Mouse (Mus musculus) embryonic stem cell, embryonic (primary cell): ENCODE data around the gene Tsga10ip.

Experiments used
- CTCF ChIA-PET, 4 experiments: fragments of 300-600 bp in 2 of 4; fragments of 350-600 bp in 2 of 4; sonication (Branson Sonifier 250); formaldehyde crosslinking; loops; one replicate each; lab custom pipeline; 2022; ENCODE audit warnings: inconsistent platforms in 2 of 4; lab: Charles Lee
- POLR2A ChIA-PET, 4 experiments: fragments of 300-600 bp in 2 of 4; fragments of 350-600 bp in 2 of 4; sonication (Branson Sonifier 250); formaldehyde crosslinking; loops; one replicate each; lab custom pipeline; 2022; ENCODE audit warnings: antibody characterized with exemption in 4 of 4, inconsistent platforms in 1 of 4; lab: Charles Lee

Tsga10ip gene

DNA sequence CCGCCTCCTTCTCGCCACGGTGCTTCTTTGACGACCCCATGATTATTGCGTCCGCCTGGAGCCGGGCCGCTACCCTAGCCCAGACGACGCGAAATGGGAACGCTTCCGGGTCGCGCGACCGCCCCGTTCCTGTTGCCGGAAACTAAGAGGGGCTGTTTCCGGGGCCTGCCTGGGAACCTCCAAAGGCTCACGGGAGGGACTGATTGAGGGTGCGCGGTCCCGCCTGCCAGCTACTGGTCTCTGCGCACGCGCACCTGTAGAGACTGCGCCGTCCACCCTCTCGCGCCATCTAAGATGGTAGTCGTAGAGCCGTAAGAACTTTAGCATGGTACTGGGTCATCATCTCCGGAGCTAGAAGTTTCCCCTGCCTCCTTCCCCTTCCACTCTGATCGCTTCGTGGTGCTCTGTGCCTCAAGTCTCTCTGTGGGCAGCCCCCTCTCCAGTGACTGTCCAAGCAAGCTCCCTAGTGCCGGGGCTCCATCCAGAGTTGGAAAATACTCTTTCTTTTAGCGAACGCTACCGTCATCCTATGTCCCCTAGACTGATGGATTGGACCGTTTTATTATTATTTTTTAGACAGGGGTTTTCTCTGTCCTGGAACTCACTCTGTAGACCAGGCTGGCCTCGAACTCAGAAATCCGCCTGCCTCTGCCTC, 13.6 kb downstream of the Tsga10ip start, which contains the start of gene Sart1:
Gene Sart1 (minus strand): TSS at position 116 of the 655 bp plus-strand sequence.
- ChIA-PET CTCF (interaction anchor here in 3 of 4 experiments (0.5 to 2.8 kb wide), 9 partner anchors 12 to 372 kb away, joined by 3 to 20 read pairs (median 5); partner anchors contain the start of genes Banf1 (in 1 of the 3) and Eif1ad (in 1 of the 3)), POLR2A (interaction anchor here (0.5 to 5.0 kb wide), 61 partner anchors 9 to 519 kb away, joined by 3 to 48 read pairs (median 4); partner anchors contain the start of genes Banf1 (in 3 of the 4), Drap1 (in 3 of the 4), Eif1ad (in 3 of the 4) and Mus81 (in 3 of the 4))

DNA sequence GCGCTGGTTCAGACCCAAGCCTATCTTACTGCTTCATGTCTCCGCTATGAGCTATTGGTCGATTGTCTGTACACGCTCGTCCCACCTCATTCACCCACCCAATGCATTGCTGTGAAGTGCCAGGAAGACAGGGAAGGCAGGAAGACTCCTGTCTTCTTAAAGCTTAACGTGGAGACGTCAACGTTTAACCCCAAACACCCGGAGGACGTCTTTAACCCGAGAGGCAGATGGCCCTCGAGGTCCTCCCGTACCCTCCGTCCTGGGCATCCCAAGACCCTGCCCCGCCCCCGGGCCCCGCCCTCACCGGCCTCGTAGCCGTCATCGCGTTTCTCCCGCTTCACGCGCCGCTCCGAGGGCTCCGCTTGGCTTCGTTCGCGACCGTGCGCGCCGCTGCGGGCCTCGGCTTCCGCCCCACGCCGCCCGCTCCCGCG, 14.3 kb downstream of the Tsga10ip start:
- ChIA-PET CTCF (interaction anchor here in 3 of 4 experiments (0.5 to 2.8 kb wide), 9 partner anchors 11 to 372 kb away, joined by 3 to 20 read pairs (median 3); partner anchors contain the start of genes Banf1 (in 1 of the 3) and Eif1ad (in 1 of the 3)), POLR2A (interaction anchor here (0.6 to 5.0 kb wide), 53 partner anchors 8 to 458 kb away, joined by 3 to 48 read pairs (median 4); partner anchors contain the start of genes Drap1 (in 4 of the 4), Banf1 (in 3 of the 4), Eif1ad (in 3 of the 4) and Sf3b2 (in 3 of the 4))

DNA sequence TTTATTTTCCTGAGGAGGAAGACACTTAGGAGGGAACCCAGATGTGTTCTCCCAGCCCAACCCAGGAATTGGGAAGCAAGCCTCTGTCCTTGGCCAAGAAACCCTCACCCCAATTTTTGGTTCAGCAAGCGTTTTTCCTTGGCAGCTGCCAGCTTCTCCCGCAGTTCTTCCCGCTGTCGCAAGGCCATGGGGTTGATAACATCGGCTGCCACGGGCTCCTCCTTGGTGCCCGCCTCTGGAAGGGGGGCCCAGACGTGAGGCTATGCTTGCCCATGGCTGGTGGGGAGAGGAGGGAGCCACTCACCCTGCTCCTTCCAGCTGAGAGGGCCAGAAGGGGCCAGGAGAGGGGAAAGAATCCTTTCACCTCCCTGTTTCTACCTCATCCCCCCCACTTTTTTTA, 17.6 kb downstream of the Tsga10ip start:
- CTCF ChIA-PET = interaction anchor here in 1 of 4 experiments (1.4 kb wide), 1 partner anchor 14 kb away, joined by 3 read pairs; no protein-coding TSS in a partner anchor
- POLR2A ChIA-PET = interaction anchor here in 2 of 4 experiments (0.8 to 4.9 kb wide), 8 partner anchors 10 to 73 kb away, joined by 3 to 37 read pairs (median 7); partner anchors contain the start of genes Banf1 (in 2 of the 2), Eif1ad (in 2 of the 2) and Ccdc85b (in 1 of the 2)

DNA sequence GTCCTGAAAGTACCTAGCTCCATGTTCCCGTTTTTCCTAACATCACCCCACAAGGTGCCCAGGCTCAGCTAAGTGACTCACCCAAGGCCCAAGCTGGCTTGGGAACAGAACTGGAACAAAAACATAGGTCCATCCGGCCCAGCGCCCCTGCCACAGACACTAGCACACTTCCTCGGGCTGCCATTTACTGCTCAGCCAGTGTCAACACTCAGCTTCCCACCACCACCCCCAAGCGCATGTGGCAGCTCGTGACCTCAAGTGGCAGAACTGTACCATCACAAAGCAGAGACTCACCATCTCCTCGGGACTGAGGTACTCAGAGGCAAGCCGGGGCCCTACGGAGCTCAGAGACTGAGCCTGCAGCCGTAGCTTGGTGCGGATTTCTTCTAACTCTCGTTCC, 19.0 kb downstream of the Tsga10ip start:
- ChIA-PET POLR2A (interaction anchor here in 3 of 4 experiments (0.7 to 4.9 kb wide), 19 partner anchors 8 to 106 kb away, joined by 3 to 37 read pairs (median 5); partner anchors contain the start of genes Eif1ad (in 3 of the 3), Banf1 (in 2 of the 3), Mus81 (in 2 of the 3) and AI837181 (in 1 of the 3)), CTCF (interaction anchor here (1.0 to 1.6 kb wide), 5 partner anchors 9 to 81 kb away, joined by 3 to 5 read pairs (median 3); no protein-coding TSS in a partner anchor)

DNA sequence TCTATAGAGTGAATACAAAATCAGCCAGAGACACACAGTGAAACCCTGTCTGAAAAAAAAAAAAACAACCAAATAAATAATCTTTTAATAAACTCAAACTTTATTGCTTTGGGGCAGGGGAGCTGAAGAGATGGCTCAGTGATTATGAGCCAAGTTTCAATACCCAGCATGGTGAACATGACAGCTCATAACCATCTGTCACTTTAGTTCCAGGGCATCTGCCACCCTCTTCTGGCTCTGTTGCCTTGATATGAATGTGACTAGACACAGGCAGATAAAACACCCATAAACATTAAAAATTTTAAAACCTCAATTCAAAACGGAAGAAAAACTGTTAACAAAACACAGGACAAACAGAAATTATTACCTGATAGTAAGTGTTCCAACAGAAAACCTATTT, 24.9 kb downstream of the Tsga10ip start:
- POLR2A ChIA-PET = interaction anchor here (0.6 to 4.4 kb wide), 16 partner anchors 7 to 110 kb away, joined by 3 to 37 read pairs (median 3); partner anchors contain the start of genes Banf1 (in 2 of the 4), Eif1ad (in 2 of the 4), Mus81 (in 1 of the 4) and Sart1 (in 1 of the 4)
- CTCF ChIA-PET = interaction anchor here in 3 of 4 experiments (0.5 to 1.4 kb wide), 5 partner anchors 10 to 46 kb away, joined by 3 to 6 read pairs (median 4); partner anchors contain the start of gene Sart1 (in 1 of the 3)

DNA sequence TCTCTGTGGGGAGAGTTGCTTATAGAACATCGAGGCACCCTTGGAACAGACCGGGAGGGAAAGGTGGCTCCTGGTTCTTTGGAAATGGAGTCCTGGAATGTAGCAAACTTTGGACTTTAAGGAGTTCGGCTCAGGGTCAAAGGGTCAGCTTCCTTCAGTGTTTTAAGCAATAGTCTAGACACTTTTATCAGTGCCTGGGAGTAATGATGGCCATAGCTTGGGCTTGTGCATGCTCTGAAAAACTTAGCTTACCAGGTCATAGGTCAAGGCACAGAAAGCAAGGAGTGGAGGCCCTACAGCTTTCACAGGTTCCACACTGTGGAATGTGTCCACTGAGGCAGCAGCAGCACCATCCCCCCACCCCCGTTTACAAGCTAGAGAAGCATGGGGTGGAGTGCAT, 27.6 kb downstream of the Tsga10ip start:
- POLR2A ChIA-PET = interaction anchor here in 3 of 4 experiments (0.6 to 4.4 kb wide), 19 partner anchors 8 to 508 kb away, joined by 3 to 37 read pairs (median 5); partner anchors contain the start of genes Sart1 (in 3 of the 3), Banf1 (in 2 of the 3), Eif1ad (in 2 of the 3) and Sf3b2 (in 2 of the 3)

DNA sequence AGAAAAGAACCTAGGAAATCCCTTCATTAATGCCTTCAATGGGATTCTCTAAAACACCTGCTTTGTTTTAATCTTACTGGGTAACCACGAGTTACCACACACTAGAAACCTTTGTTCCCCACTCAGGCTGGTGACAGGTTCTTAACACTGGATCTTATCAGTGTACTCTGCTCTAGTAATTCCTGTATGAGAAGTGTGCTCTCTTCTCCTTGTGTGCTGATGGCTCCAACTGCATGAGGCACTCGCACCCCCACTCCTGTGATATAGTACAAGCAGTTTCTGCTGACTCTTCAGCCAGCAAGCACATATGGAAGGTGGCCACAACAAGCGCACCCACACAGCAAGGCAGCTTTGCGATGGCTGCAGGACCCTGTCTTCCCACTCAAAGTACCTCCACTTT, 28.1 kb downstream of the Tsga10ip start:
- ChIA-PET CTCF (interaction anchor here in 2 of 4 experiments (0.9 to 1.0 kb wide), 3 partner anchors 9 to 83 kb away, joined by 3 to 4 read pairs (median 3); no protein-coding TSS in a partner anchor), POLR2A (interaction anchor here in 3 of 4 experiments (0.6 to 4.4 kb wide), 11 partner anchors 8 to 508 kb away, joined by 3 to 37 read pairs (median 5); partner anchors contain the start of genes Banf1 (in 1 of the 3), Eif1ad (in 1 of the 3) and Sart1 (in 1 of the 3))

More for the DNA sequence above, 27.6 kb downstream of the Tsga10ip start:
- CTCF ChIA-PET = interaction anchor here in 3 of 4 experiments (0.6 to 1.0 kb wide), 6 partner anchors 9 to 964 kb away, joined by 3 to 4 read pairs (median 3); partner anchors contain the start of gene Cst6 (in 1 of the 3)

DNA sequence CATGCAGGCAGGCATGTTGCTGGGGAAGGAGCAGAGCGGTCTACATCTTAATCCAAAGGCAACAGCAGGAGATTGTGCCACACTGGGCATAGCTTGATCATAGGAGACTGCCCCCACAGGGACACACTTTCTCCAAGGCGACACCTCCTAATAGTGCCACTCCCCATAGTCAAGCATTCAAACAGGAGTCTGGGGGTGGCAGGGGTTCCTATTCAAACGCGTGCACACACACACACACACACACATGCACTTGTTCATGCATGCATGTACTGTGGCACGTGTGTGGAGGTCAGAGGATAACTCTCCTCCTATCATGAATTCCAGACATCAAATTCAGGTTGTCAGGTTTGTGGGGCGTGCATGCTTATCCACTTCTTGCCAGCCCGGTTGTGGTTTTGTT, 29.6 kb downstream of the Tsga10ip start:
- POLR2A ChIA-PET = interaction anchor here in 2 of 4 experiments (1.0 to 4.3 kb wide), 3 partner anchors 10 to 16 kb away, joined by 3 to 13 read pairs (median 10); partner anchors contain the start of gene Sart1 (in 1 of the 2)
- CTCF ChIA-PET = no interaction called here

DNA sequence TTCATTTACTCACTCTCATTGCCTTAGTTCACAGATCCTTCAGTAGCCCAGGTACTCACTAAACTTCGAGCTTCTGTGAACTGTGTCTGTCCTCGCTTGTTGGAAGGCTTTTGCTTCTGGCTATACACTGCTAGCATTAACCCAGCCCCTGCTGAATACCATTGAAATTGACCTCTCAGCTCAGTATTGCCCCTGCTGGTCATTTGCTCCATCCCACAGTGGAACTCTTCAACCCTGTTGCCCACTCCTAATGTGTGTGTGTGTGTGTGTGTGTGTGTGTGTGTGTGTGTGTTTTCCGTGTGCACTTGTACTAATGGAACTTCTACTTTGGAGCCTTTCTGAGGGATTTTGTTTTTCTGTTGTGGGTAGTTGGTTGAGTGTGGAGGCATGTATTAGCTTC, 31.4 kb downstream of the Tsga10ip start:
- POLR2A ChIA-PET = interaction anchor here in 3 of 4 experiments (0.6 to 4.3 kb wide), 24 partner anchors 8 to 1611 kb away, joined by 3 to 13 read pairs (median 4); partner anchors contain the start of genes Drap1 (in 2 of the 3), Sart1 (in 2 of the 3), AI837181 (in 1 of the 3) and Gal3st3 (in 1 of the 3)
- CTCF ChIA-PET = interaction anchor here (0.6 to 1.6 kb wide), 24 partner anchors 10 to 1312 kb away, joined by 3 to 11 read pairs (median 4); partner anchors contain the start of genes Sart1 (in 2 of the 4), Ehbp1l1 (in 1 of the 4) and Sf1 (in 1 of the 4)

DNA sequence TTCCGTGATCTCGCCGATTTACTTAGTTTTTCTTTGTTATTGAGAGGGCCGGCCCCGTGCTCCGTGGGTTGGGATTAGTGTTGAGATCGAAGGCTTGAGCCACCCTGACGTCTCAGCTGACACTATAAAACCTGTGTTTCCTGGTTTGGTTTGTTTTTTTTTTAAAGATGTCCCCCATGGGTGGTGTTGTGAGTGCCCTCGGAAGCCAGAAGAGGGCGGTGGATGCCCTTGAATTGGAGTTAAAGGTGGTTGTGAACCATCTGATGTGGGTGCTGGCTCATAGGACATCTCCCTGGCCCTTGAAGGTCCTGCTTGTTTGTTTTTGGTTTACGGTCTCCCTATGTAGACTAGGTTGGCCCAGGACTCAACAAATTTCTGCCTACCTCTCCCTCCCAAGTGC, 34.9 kb downstream of the Tsga10ip start:
- ChIA-PET POLR2A (interaction anchor here (0.5 to 3.0 kb wide), 42 partner anchors 8 to 718 kb away, joined by 3 to 68 read pairs (median 7); partner anchors contain the start of genes AI837181 (in 3 of the 4), Cfl1 (in 3 of the 4), Drap1 (in 3 of the 4) and Mus81 (in 3 of the 4)), CTCF (interaction anchor here in 2 of 4 experiments (0.9 to 1.9 kb wide), 7 partner anchors 9 to 120 kb away, joined by 3 to 9 read pairs (median 4); partner anchors contain the start of genes Catsper1 (in 1 of the 2), Mus81 (in 1 of the 2), Sart1 (in 1 of the 2) and Sf3b2 (in 1 of the 2))

DNA sequence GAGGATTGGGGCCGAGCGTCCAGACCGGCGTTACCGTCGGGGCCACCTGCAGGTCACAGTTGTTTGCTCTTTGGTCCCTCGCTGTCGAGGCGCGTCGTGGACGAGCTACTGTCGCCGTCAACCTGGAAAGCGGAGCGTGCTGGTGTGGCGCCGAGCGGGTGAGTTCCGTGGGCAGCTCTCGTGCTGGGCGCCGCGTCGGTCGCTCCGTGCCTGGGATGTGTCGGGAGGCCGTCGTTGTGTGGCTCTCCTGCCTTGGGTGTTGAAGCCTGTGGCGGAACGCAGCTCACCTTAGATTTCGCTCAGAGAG, 35.3 kb downstream of the Tsga10ip start, which contains the start of gene Banf1:
Gene Banf1 (minus strand): TSS at position 116 of the 307 bp plus-strand sequence.
- ChIA-PET POLR2A (interaction anchor here (0.5 to 3.0 kb wide), 77 partner anchors 9 to 1613 kb away, joined by 3 to 68 read pairs (median 4); partner anchors contain the start of genes AI837181 (in 3 of the 4), Cfl1 (in 3 of the 4), Drap1 (in 3 of the 4) and Mus81 (in 3 of the 4)), CTCF (interaction anchor here in 3 of 4 experiments (0.8 to 1.9 kb wide), 11 partner anchors 9 to 209 kb away, joined by 3 to 9 read pairs (median 4); partner anchors contain the start of genes Catsper1 (in 1 of the 3), Mus81 (in 1 of the 3), Sart1 (in 1 of the 3) and Sf3b2 (in 1 of the 3))

DNA sequence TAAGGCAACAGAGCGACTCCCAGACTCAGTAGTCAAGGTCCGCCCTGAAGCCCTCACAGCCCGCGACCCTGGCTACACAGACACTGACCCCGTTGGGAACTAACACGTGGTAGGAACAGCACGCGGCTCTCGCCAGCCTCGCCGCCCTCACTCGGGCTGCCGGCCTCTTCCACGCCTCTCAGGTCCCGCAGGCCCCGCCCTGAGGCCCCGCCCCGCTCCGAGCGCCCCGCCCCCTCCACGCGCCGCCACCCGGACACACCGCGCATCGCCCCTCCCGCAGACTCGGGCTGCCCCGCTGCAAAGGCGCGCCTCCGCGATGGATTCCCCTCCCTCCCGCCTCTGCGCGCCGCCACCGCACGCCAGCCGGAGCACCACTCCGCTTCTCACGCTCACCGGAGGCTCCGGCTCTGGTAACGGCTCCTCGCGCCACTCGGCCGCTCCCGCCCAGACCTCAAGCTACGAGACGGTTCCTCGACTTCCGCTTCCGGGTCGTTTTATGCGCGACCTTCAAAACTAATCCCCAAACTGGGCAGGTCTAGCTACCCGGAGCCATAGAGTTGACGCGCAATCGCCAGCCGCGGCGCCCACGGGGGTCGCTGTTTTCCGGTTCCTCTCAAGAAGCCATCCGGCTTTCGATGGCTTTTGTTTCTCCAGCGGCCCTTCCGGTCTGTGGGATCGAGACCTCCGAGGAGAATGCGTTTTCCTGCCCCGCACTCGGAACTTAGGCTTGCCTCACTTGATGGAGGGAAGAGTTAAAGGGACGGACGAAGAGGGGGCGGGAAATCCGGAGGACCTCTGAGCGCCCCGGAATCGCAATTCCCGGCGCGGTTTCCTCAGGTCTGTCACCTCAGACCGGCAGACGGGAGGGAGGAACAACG, 35.9 kb downstream of the Tsga10ip start, which contains the start of gene Eif1ad:
Gene Eif1ad (plus strand): TSS at position 567 of the 878 bp plus-strand sequence.
- POLR2A ChIA-PET = interaction anchor here (0.6 to 3.0 kb wide), 85 partner anchors 9 to 1613 kb away, joined by 3 to 68 read pairs (median 4); partner anchors contain the start of genes AI837181 (in 3 of the 4), Cfl1 (in 3 of the 4), Drap1 (in 3 of the 4) and Mus81 (in 3 of the 4)

DNA sequence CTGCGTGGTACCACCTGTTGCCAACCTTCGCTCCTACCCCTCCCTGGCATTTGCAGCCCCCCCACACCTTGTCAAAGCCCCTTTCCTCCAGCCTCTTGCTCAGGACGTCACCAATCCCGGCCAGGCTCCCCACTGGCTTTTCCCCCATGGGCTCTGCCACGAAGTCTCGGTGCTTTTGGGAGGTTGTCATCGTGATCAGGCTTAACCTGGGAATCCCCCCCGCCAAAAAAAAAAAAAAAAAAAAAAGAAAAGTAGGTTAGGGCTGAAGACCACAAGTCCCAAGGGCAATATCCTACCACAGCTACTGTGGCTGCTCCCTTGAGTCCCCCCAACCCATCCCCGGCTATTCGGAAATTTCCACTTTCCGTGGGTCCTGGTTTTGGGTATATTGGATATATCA, 36.6 kb downstream of the Tsga10ip start:
- POLR2A ChIA-PET = interaction anchor here in 3 of 4 experiments (0.6 to 3.0 kb wide), 50 partner anchors 10 to 1676 kb away, joined by 3 to 68 read pairs (median 7); partner anchors contain the start of genes Cfl1 (in 3 of the 3), Mus81 (in 3 of the 3), Sart1 (in 3 of the 3) and AI837181 (in 2 of the 3)
- CTCF ChIA-PET = interaction anchor here in 3 of 4 experiments (0.6 to 1.6 kb wide), 10 partner anchors 17 to 982 kb away, joined by 3 to 11 read pairs (median 3); partner anchors contain the start of genes Cst6 (in 1 of the 3) and Sart1 (in 1 of the 3)

More for the DNA sequence above, 35.9 kb downstream of the Tsga10ip start, which contains the start of gene Eif1ad:
- CTCF ChIA-PET = interaction anchor here in 3 of 4 experiments (0.6 to 1.9 kb wide), 15 partner anchors 10 to 522 kb away, joined by 3 to 11 read pairs (median 4); partner anchors contain the start of genes Catsper1 (in 1 of the 3), Cst6 (in 1 of the 3), Mus81 (in 1 of the 3) and Sart1 (in 1 of the 3)

DNA sequence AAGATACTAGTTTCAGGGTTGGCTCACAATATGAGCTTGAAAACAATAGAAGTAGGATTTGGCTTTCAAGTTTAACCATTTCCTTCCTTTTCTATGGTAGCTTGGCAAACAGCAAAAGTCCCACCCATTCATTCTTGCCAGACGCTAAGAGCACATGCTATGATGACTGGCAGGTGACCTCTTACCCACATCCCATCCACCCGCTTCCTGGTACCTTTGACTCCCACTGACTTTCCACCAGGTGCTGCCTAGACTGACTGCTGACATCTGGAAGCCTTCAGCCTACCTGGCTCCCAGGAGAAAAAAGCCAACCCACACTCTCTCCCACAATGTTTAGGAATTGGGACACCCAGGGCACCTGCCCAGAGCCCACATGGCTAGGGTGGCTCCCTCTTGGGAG, 38.2 kb downstream of the Tsga10ip start:
- CTCF ChIA-PET = interaction anchor here in 2 of 4 experiments (0.8 to 2.6 kb wide), 3 partner anchors 16 to 26 kb away, joined by 3 to 11 read pairs (median 3); no protein-coding TSS in a partner anchor

More for the DNA sequence above, 38.2 kb downstream of the Tsga10ip start:
- POLR2A ChIA-PET = interaction anchor here in 3 of 4 experiments (0.8 to 2.1 kb wide), 9 partner anchors 11 to 61 kb away, joined by 3 to 8 read pairs (median 4); partner anchors contain the start of genes AI837181 (in 1 of the 3), Drap1 (in 1 of the 3) and Sart1 (in 1 of the 3)
